Mouse (Mus musculus): ENCODE measurements around the gene Chac1.

GRCm38 (mm10) chr2:119325568-119326143 is 25.4 kb upstream of the Chac1 start, which contains the start of gene Dll4:
- TF ChIP-seq POLR2A (IDR thresholded peaks at IDR 0.05; ENCODE audit: low read depth, low read length) (peak; percentile 86), CTCF (conservative IDR thresholded peaks at IDR 0.05; ENCODE audit: insufficient read depth, insufficient read length, low read depth, low read length) (no peak)
